Mouse (Mus musculus) cerebellum, adult 8-10 months (tissue): Measurements from ENCODE around the gene Gm20388.

ENCODE experiments used
- DNase-seq: peaks from one replicate; pipeline ENCODE4 v3.0.0; 2022

Gene Gm20388

GRCm38 (mm10) chr8:121911987-121912386 is 2001.3 kb downstream of the Gm20388 start:
- DNase-seq, result no peak

DNA sequence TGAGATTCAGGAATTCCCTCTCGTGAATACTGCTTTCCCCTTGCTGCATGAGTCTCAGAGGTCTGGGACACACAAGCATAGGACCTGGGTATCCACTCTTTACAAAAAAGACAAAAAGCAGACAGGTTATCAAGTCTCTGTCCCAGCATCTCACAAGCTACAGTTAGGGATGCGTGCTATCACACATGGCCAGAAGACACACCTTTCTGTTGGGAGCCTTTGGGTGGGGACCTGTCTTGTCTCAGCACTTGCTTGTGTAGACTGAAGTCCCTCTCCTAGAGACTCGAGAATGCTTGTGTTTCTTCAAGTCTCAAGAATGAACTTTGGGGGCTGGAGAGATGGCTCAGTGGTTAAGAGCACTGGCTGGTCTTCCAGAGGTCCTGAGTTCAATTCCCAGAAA is 2002.2 kb downstream of the Gm20388 start:
- DNase-seq, result no peak

DNA sequence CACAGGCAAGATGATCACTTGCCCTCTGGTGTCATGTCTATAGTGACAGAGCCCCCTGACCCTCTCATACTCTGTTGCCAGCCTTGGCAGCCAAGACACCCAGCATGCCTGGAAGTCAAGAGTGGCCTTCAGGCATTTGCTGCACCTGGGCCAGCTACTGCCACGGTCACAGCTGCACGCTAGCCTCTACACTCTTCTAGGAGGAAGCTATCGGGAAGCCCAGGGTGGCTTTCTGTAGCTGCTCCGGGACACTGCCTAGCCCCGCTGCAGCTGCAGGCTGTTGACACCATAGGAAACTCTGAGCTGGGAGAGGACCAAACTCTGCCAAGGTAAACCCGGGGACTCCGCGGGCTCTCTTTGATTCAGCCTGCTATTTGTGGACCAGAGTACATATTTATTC is 2002.7 kb downstream of the Gm20388 start:
- no peak for DNase-seq

DNA sequence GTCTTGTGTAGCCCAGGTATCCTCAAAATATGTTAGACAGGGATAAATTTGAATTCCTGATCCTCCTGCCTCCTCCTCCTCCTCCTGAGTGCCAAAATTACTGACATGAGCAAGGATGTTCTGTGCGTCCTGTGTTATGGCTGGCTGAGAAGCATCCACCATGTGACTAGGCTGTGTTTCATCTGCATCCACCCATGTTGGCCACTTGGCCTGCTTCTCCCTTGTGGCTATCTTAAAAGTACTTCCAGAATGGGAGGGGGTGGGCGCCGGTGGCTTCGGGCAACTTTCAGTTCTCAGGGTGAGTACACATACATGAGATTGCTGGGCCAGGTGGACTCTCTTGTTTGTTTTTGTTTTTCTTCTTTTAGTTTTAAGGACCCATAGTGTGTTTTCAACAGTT is 2008.5 kb downstream of the Gm20388 start:
- DNase-seq, result no peak

- no peak for DNase-seq
Observed at GRCm38 (mm10) chr8:121919731-121920130, 2009.1 kb downstream of the Gm20388 start.

DNA sequence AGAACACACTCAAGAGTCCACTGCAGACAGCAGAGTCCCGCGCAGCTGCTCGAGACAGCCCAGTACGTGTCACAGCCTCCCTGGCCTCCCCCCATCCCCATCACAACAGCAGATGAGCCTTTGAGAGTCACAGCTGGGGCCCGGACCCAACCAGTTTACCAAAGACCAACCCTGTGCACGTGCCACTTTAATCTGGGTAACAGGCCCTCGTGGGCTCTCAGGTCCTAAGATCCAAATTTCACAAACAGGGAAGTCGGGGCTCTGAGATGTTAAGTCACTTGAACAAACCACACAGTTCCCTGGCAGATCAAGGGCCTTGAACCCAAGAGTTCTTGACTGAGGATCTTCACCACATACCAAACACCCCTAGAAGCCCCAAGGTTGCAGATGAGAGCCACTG is 2010.9 kb downstream of the Gm20388 start:
- no peak for DNase-seq

DNA sequence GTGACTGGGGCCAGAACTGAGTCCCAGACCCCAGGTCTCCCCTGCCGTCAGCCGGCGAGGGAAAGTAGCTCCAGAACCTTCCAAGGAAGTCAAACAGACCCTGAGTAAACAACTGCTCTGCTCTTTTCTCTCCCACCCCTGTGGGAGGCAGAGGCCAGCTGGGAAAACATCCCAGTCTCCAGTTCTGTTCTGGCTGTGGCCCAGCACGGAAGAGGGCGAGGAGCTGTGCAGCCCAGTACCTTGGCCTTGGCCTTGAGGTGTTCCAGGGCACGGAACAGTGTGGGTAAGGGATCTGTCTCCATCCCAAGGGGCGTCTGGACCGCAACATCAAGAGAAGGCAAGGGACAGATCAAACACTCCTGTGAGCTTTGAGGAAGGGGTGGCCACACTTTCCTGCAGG is 2011.5 kb downstream of the Gm20388 start:
- no peak for DNase-seq

DNA sequence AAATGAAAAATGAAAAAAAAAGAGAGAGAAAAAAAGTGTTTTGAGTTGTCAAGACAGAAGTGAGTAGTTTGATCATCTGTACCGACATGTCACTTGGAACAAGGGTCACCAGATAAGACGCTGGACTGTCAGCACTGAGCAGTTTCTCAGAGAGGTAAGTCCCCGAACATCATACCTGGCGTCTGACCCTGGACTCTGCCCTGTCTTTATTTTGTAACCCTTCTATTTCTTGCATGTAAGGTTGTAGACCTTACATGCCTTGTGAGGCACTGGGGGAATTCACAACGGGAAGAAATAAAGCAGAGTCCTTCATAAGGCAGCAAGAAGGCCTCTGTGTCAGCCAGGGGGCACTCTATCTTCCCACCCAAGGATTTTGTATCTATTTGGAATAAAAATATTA is 2014.0 kb downstream of the Gm20388 start:
- no peak for DNase-seq

DNA sequence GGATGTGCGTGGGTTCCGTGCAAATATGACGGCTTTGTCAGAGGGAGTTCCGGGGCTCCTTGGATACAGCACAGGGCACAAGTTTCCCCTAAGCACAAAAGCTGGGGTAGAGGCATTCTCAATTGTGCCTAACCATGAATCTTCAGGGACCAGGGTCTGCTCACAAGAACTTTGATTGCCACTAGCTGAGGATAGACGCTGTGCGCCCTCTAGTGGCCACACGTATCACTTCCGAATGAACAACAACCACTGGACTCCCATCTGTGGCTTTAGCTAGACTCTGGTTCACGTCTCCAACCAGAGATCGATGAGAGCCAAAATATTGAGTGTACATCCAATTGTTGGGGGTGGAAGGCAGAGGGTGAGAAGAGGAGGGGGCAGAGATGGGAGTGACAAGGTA is 2015.0 kb downstream of the Gm20388 start:
- peak; percentile 75 for DNase-seq

DNA sequence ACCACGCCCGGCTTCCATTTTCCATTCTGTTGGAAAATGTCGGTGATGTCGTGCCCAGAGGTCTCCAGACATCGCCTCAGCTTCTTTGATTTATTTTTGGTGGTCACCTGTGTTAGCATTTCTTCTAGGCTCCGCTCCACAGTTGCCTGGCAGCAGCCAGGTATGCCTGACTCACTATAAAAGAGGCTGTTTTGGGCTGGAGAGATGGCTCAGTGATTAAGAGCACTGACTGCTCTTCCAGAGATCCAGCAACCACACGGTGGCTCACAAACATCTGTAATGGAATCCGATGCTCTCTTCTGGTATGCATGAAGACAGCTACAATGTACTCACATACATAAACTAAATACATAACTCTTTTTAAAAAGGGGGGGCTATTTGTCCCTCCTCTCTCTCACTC is 2015.6 kb downstream of the Gm20388 start:
- DNase-seq, result no peak

- DNase-seq, result peak; percentile 39
Observed at GRCm38 (mm10) chr8:121927316-121927715, 2016.7 kb downstream of the Gm20388 start.

DNA sequence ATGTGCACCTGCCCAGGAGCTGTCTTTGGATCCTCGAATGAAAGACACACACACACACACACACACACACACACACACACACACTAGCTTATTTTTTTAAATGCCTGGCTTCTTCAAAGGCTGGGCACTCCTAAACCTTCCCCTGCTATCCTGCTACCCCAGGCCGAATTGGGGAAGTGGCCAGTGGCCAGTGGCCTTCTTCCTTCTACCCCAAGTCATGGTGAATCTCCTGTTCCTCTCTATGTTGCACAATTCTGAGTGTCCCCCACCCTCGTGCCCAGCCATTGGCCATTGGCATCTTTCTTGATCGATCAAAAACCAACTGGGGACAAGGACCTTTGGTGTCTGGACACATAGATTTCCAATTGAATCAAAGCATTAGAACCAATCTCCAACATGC is 2019.4 kb downstream of the Gm20388 start:
- DNase-seq, result no peak

DNA sequence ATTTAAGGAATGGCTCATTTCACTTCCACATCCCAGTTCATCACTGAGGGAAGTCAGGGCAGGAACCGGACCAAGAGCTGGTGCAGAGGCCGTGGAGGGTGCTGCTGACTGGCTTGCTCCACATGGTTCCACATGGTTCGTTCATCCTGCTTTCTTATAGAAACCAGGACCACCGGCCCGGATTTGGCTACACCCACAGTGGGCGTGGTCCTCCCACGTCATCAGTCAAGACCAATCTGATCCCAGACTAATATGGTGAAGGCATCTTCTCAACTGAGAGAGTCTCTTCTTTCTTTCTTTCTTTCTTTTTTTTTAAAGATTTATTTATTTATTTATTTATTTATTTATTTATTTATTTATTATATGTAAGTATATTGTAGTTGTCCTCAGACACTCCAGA is 2020.9 kb downstream of the Gm20388 start:
- no peak for DNase-seq

- no peak for DNase-seq
Observed at GRCm38 (mm10) chr8:121932026-121932667, 2021.5 kb downstream of the Gm20388 start.

GRCm38 (mm10) chr8:121932668-121933520 is 2022.3 kb downstream of the Gm20388 start:
- DNase-seq, result no peak

- DNase-seq, result no peak
Observed at GRCm38 (mm10) chr8:121934506-121934905, 2023.9 kb downstream of the Gm20388 start.

DNA sequence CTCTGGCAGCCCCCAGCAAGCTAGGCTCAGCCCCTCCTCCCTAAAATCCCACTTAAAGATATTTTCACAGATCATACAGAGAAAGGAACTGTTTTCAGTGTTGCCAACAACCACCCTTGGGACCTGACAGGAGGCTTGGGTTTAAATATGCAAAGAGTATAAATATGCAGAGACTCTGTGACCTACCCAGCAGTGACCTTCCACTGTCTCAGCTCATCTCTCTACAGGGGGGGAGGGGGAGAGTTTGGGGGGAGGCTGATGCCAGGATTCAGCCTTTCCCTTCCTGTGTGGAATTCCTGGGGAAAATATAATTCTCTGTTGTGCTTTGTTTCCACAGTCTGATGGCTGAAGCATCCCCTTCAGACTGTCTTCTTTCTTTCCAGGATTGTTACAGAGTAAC is 2024.3 kb downstream of the Gm20388 start:
- no peak for DNase-seq

DNA sequence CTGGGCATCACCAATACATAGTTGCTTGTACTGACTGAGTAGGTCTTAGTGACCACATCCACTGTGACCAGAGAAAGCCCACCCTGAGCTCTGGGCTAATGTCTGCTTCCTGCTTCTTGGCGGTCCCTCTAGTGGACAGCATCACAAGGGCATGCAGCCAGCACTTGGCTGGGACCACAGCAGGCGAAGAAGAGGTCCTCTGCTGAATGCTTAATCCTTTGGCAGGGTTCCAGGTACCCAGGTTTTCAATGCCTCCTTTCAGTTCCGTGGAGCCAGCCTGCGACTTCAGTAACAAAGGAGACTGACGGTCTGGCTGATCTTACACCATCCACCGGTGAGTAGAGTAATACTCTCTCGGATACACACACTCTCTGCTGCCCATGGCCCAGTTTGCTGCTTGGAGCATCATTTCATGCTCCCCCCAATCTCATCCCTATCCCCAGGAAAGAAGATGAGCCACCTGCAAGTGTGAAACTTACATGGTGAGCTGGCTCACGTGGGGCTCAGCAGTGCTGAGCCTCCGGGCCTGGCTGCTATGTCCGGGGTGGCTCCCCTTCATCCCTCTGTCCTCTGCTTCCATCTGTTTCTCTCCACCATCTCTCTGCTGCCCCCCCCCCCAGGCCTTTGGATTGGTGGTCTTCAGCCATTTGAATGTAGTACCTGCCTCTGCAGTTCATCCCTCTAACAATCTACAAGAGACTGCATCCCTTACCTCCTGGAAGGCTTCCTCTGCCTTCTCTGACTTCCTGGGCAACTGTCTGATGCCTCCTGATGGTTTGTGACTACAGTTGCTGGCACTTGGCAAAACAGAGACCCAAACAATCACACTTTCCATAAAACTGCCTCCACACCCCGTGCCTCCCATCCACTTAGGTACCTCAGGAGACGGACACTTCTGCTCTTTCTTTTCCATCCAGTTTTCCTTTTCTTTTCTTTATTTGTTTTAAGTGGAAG is 2025.0 kb downstream of the Gm20388 start:
- peak; percentile 77 for DNase-seq

- DNase-seq, result no peak
Observed at GRCm38 (mm10) chr8:121936391-121936790, 2025.8 kb downstream of the Gm20388 start.

GRCm38 (mm10) chr8:121938732-121939131 is 2028.1 kb downstream of the Gm20388 start:
- DNase-seq, result no peak

DNA sequence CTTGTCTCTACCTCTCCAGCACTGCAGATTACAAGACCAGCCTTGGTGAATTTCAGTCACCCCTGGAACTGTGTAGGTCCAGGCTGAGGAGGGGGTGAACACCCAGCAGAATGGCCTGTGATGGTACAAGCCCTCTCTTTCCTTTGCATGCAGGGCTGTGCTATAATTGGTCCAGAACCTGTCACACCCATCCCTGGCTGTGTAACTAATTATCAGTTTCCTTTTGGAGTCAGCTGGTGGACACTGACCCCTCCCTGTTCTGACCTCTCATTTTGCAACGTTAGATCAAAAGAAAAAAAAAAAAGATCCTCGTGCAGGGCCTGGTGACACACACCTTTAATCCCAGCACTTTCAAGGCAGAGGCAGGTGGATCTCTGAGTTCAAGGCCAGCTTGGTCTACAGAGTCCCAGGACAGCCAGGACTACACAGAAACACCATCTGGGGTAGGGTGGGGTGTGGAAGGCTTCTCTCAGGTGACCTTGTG is 2032.5 kb downstream of the Gm20388 start:
- no peak for DNase-seq

GRCm38 (mm10) chr8:121943716-121944115 is 2033.1 kb downstream of the Gm20388 start:
- DNase-seq, result no peak

- no peak for DNase-seq
Observed at GRCm38 (mm10) chr8:121944831-121945230, 2034.2 kb downstream of the Gm20388 start, which contains the start of gene Car5a. TSS of gene Car5a (minus strand) at chr8:121944904.
